Mouse (Mus musculus) olfactory bulb, adult 2 months (tissue): ENCODE data around the gene Trim21. TPM values are rescaled to one million over a fixed set of nuclear protein-coding genes. Genes with fewer than 3 reads are reported as not detected.

Experiments used
- H3K27ac ChIP-seq: fragments of 200-500 bp; 2 replicates; pipeline ENCODE4 v1.5.1; 2012; ENCODE audit warnings: low read depth, low read length; ENCODE audit not compliant: insufficient read depth
- H3K4me1 ChIP-seq: fragments of 200-500 bp; 2 replicates; pipeline ENCODE4 v1.6.1; 2012; ENCODE audit warnings: low read length; ENCODE audit not compliant: control insufficient read depth, insufficient read depth
- H3K4me3 ChIP-seq: fragments of 200-500 bp; 2 replicates; pipeline ENCODE4 v1.5.1; 2012; ENCODE audit warnings: mild to moderate bottlenecking, low read depth, low read length, moderate library complexity; ENCODE audit not compliant: insufficient read depth
- CTCF ChIP-seq: fragments of 200-500 bp; IDR thresholded peaks from 2 replicates; pipeline ENCODE4 v1.5.1; 2012; ENCODE audit warnings: low read depth, mild to moderate bottlenecking, low read length, moderate library complexity; ENCODE audit not compliant: insufficient read depth
- POLR2A ChIP-seq: fragments of 200-500 bp; IDR thresholded peaks from 2 replicates; pipeline ENCODE4 v1.6.1; 2012; ENCODE audit warnings: mild to moderate bottlenecking, low read depth, low read length, moderate library complexity; ENCODE audit not compliant: insufficient read depth
- WGBS: fragments of 180-500 bp; shearing (Covaris S2); methylation state at CpG from one replicate; pipeline ENCODE4 v1.1.7; 2018; 5-methylcytosine and 5-hydroxymethylcytosine counted together
- polyA plus RNA-seq: library from polyadenylated mRNA; stranded (reverse); fragments of >200 nt; gene quantifications from 2 replicates; pipeline ENCODE4 v1.2.4, GENCODE M21; 2012; ENCODE audit warnings: low replicate concordance; ENCODE audit not compliant: missing spikeins, insufficient read depth, insufficient read length

The Trim21 gene
- polyA plus RNA-seq, 1 experiment: not detected

GRCm38 (mm10) chr7:102511927-102512326, 53.4 kb downstream of the Trim21 start:
- no peak overlapping the region for H3K4me3 ChIP-seq
- peaks cover 4% of the 10 kb centered on the region for H3K4me1 ChIP-seq
- H3K27ac ChIP-seq: no peak overlapping the region
- WGBS: 95% methylated on average over 10 of the region's 10 CpGs
- no peak for TF ChIP-seq POLR2A
- TF ChIP-seq CTCF: no peak

- no peak for TF ChIP-seq POLR2A
- TF ChIP-seq CTCF: no peak
- H3K4me1 ChIP-seq: peaks cover 4% of the 10 kb centered on the region
- no peak overlapping the region for H3K27ac ChIP-seq
- H3K4me3 ChIP-seq: no peak overlapping the region
- 74% methylated on average over 7 of the region's 7 CpGs for WGBS
Observed at GRCm38 (mm10) chr7:102509726-102510125, 55.6 kb downstream of the Trim21 start.

DNA sequence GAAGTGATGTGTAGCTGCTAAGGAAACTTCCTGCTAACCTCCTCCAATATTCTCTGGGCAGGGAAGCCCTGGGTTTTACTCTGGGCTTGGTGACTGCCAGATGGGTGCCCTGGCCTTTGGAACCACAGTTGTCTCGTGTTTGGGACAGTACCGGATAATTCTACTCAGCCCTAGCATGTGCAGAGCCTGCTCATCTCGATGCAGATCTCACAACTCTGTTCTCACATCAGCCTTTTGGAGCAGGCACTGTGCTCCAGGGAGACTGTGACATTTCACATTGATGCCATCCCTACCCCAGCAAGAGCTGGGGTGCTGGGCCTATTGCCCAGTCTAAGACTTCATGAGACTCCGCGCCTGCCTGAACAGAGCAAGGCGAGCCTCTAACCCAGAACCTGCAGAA, 56.6 kb downstream of the Trim21 start:
- 93% methylated on average over 6 of the region's 6 CpGs for WGBS
- no peak overlapping the region for H3K4me3 ChIP-seq
- no peak overlapping the region for H3K27ac ChIP-seq
- TF ChIP-seq POLR2A (no peak), CTCF (no peak)
- H3K4me1 ChIP-seq: peaks cover 4% of the 10 kb centered on the region

GRCm38 (mm10) chr7:102508066-102508465, 57.2 kb downstream of the Trim21 start:
- TF ChIP-seq CTCF (no peak), POLR2A (no peak)
- WGBS: 92% methylated on average over 9 of the region's 9 CpGs
- no peak overlapping the region for H3K27ac ChIP-seq
- H3K4me3 ChIP-seq: no peak overlapping the region
- peaks cover 4% of the 10 kb centered on the region for H3K4me1 ChIP-seq

Other genes starting within 250 kb of the Trim21 start
- not detected in 2 replicates for gene Rrm1, start 123.8 kb downstream of the Trim21 start, polyA plus RNA-seq
- not detected in 2 replicates for gene Olfr543, start 83.8 kb downstream of the Trim21 start, polyA plus RNA-seq
- gene Olfr544, start 77.2 kb downstream of the Trim21 start, polyA plus RNA-seq: not detected in 2 replicates
- not detected in 2 replicates for gene Olfr545, start 65.9 kb downstream of the Trim21 start, polyA plus RNA-seq
- gene Olfr547, start 30.7 kb downstream of the Trim21 start, polyA plus RNA-seq: not detected in 2 replicates
- gene Olfr548-ps1, start 24.6 kb downstream of the Trim21 start, polyA plus RNA-seq: not detected in 2 replicates
- not detected in 2 replicates for gene Olfr549, start 15.6 kb downstream of the Trim21 start, polyA plus RNA-seq
- gene Olfr550, start 6.0 kb upstream of the Trim21 start, polyA plus RNA-seq: not detected in 2 replicates
- gene Olfr551, start 26.4 kb upstream of the Trim21 start, polyA plus RNA-seq: not detected in 2 replicates
- not detected in 2 replicates for gene Olfr552, start 32.3 kb upstream of the Trim21 start, polyA plus RNA-seq
- not detected in 2 replicates for gene Olfr553, start 52.7 kb upstream of the Trim21 start, polyA plus RNA-seq
- gene Olfr554, start 72.9 kb upstream of the Trim21 start, polyA plus RNA-seq: not detected in 2 replicates
- gene Olfr555, start 93.3 kb upstream of the Trim21 start, polyA plus RNA-seq: not detected in 2 replicates
- gene Olfr556, start 99.4 kb upstream of the Trim21 start, polyA plus RNA-seq: not detected in 2 replicates
- not detected in 2 replicates for gene Trim68, start 121.8 kb upstream of the Trim21 start, polyA plus RNA-seq
- not detected in 2 replicates for gene Olfr557, start 130.4 kb upstream of the Trim21 start, polyA plus RNA-seq
- not detected in 2 replicates for gene Olfr558, start 136.7 kb upstream of the Trim21 start, polyA plus RNA-seq
- not detected in 2 replicates for gene Olfr33, start 153.6 kb upstream of the Trim21 start, polyA plus RNA-seq
- not detected in 2 replicates for gene Olfr559, start 162.0 kb upstream of the Trim21 start, polyA plus RNA-seq
- gene Olfr560, start 193.9 kb upstream of the Trim21 start, polyA plus RNA-seq: not detected in 2 replicates
- not detected in 2 replicates for gene Olfr78, start 194.0 kb upstream of the Trim21 start, polyA plus RNA-seq
- gene Olfr561, start 205.7 kb upstream of the Trim21 start, polyA plus RNA-seq: not detected in 2 replicates
- not detected in 2 replicates for gene Olfr564, start 238.0 kb upstream of the Trim21 start, polyA plus RNA-seq